Mouse (Mus musculus) stomach, embryonic 14.5 days (tissue): Measurements from ENCODE around the gene C87436. TPM values are rescaled to one million over a fixed set of nuclear protein-coding genes. Genes with fewer than 3 reads are reported as not detected.

Experiments
- ATAC-seq: fragments of 200-750 bp; cut with Nextera tagmentation; 2 replicates; pipeline ENCODE4 v1.8.0; 2017; ENCODE audit warnings: low read depth, moderate TSS enrichment; ENCODE audit not compliant: insufficient number of reproducible peaks, insufficient read depth, low FRiP score
- H3K27ac ChIP-seq: fragments of 300-500 bp; sonication (generic); 2 replicates; pipeline ENCODE4 v1.5.1; 2014; ENCODE audit warnings: mild to moderate bottlenecking, low read length, moderate library complexity, mixed read lengths
- H3K27me3 ChIP-seq: fragments of 300-500 bp; sonication (generic); 2 replicates; pipeline ENCODE4 v1.6.1; 2014; ENCODE audit warnings: low read length, control low read depth, mixed read lengths; ENCODE audit not compliant: control insufficient read depth, insufficient read depth
- H3K36me3 ChIP-seq: fragments of 300-500 bp; sonication (generic); 2 replicates; pipeline ENCODE4 v1.6.1; 2014; ENCODE audit warnings: mild to moderate bottlenecking, control low read depth, low read length, moderate library complexity, mixed read lengths; ENCODE audit not compliant: control insufficient read depth, insufficient read depth
- H3K4me1 ChIP-seq: fragments of 300-500 bp; sonication (generic); 2 replicates; pipeline ENCODE4 v1.6.1; 2014; ENCODE audit warnings: low read length, control low read depth, mixed read lengths; ENCODE audit not compliant: control insufficient read depth, insufficient read depth
- H3K4me2 ChIP-seq: fragments of 300-500 bp; sonication (generic); replicated peaks from 2 replicates; pipeline ENCODE4 v1.6.1; 2014; ENCODE audit warnings: low read depth, low read length, control low read depth
- H3K4me3 ChIP-seq: fragments of 300-500 bp; sonication (generic); 2 replicates; pipeline ENCODE4 v1.5.1; 2014; ENCODE audit warnings: low read depth, low read length, control low read depth
- H3K9ac ChIP-seq: fragments of 300-500 bp; sonication (generic); replicated peaks from 2 replicates; pipeline ENCODE4 v1.6.1; 2014; ENCODE audit warnings: low read depth, mild to moderate bottlenecking, control low read depth, low read length, moderate library complexity, mixed read lengths
- H3K9me3 ChIP-seq: fragments of 300-500 bp; sonication (generic); 2 replicates; pipeline ENCODE4 v1.6.1; 2016; ENCODE audit warnings: low read depth, low read length, control low read depth; ENCODE audit not compliant: control insufficient read depth
- WGBS: fragments of 180-500 bp; shearing (Covaris S2); extraction: QIAGEN DNeasy Blood & Tissue Kit; methylation state at CpG from one replicate; pipeline ENCODE4 v1.1.7; 2014; 5-methylcytosine and 5-hydroxymethylcytosine counted together
- polyA plus RNA-seq: library from polyadenylated mRNA; unstranded; fragments of >200 nt; fragmentation: Nextera tagmentation; extraction: Ambion mirVana; gene quantifications from 2 replicates; pipeline ENCODE4 v1.2.1, GENCODE M21; 2014

C87436 gene
- polyA plus RNA-seq, 1 experiment from 2014 or later, result 26.8 TPM

DNA sequence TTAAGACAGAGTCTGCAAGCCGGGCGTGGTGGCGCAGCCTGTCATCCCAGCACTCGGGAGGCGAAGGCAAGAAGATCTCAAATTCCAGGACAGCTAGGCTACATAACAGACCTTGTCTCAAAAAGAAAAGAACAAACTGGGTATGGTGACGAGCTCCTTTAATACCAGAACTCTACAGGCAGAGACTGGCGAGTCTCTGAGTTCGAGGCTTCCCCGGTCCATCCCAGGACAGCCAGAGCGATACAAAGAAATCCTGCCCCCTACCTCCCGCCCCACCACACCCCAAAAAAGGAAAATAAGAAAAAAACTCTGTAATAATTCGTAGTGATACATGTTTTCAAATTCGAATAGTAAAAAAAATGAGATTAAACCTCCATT is 934 bp downstream of the C87436 start:
- Histone ChIP-seq H3K36me3 (peaks cover 23% of the 10 kb centered on the region), H3K4me1 (peaks cover 6% of the 10 kb centered on the region; the same call in 1 of the 2 replicates), H3K27ac (peak overlapping the region; percentile 96), H3K4me2 (peak overlapping the region; percentile 61), H3K4me3 (peak overlapping the region; percentile 66), H3K9me3 (no peaks in the 10 kb centered on the region), H3K27me3 (no peaks in the 10 kb centered on the region), H3K9ac (peak overlapping the region; percentile 49)
- ATAC-seq, result no peak
- WGBS, result 5% methylated on average over 13 of the region's 13 CpGs

DNA sequence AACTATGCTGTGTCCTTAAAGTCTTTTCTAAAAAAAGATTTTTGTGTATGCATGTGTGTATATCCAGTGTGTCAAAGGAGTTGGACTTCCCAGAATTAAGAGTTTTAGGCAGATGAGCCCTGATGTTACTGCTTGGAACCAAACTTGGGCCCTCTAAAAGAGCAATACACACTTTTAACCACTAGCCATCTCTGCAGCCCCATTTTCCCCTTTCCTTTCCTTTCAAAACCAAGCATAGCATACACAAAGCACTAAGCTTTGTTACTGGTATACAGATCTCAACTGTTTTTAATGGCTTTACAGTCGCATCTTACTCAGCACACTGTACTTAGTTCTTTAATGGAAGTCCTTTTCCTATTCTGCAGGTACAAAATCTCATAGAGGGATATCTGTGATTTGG is 1.4 kb downstream of the C87436 start:
- Histone ChIP-seq H3K27me3 (no peaks in the 10 kb centered on the region), H3K9me3 (no peaks in the 10 kb centered on the region), H3K4me2 (peak overlapping the region; percentile 61), H3K4me3 (peak overlapping the region; percentile 66), H3K27ac (no peak overlapping the region), H3K36me3 (peaks cover 25% of the 10 kb centered on the region), H3K9ac (peak overlapping the region; percentile 49; the same call in 1 of the 2 replicates), H3K4me1 (peaks cover 6% of the 10 kb centered on the region; the same call in 1 of the 2 replicates)
- ATAC-seq, result no peak
- 94% methylated on average over 1 of the region's 1 CpGs for WGBS

DNA sequence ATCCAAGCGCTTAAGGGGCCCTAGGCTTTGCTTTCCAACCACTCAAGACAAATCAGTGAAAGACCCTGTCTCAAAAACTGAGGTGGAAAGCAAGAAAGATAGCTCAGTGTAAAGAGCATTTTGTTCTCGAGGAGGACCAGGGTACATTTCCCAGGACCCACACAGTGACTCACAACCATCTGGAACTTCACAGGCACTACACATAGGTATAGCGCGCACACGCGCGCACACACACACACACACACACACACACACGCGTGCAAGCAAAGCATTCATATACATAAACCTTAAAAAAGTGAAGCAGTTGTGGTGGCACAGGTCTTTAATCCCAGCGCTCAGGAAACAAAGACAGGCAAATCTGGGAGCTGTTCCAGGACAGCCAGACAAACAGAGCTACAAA is 3.4 kb downstream of the C87436 start:
- Histone ChIP-seq H3K4me1 (peaks cover 6% of the 10 kb centered on the region; the same call in 1 of the 2 replicates), H3K27me3 (no peaks in the 10 kb centered on the region), H3K9ac (no peak overlapping the region), H3K9me3 (no peaks in the 10 kb centered on the region), H3K36me3 (peaks cover 20% of the 10 kb centered on the region), H3K4me2 (no peak overlapping the region), H3K4me3 (no peak overlapping the region), H3K27ac (no peak overlapping the region)
- ATAC-seq, result no peak
- 96% methylated on average over 10 of the region's 10 CpGs for WGBS

DNA sequence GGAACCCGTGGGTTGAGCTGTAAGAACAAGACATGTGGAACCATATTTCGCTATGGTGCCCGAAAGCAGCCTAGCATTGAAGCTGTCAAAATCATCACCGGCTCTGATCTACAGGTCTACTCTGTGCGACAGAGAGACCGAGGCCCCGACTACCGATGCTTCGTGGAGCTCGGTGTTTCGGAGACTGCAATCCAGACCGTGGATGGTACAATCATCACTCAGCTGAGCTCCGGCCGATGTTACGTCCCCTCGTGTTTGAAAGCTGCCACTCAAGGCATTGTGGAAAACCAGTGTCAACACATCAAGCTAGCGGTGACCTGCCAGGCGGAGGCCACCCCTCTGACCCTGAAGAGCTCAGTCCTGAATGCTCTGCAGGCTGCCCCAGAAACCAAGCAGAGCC is 7.4 kb downstream of the C87436 start:
- no peak overlapping the region for H3K4me3 ChIP-seq
- H3K9me3 ChIP-seq, result no peaks in the 10 kb centered on the region
- H3K9ac ChIP-seq, result no peak overlapping the region
- no peak overlapping the region for H3K27ac ChIP-seq
- ATAC-seq, result no peak
- H3K4me1 ChIP-seq, result no peaks in the 10 kb centered on the region
- no peak overlapping the region for H3K4me2 ChIP-seq
- H3K36me3 ChIP-seq, result peaks cover 35% of the 10 kb centered on the region
- no peaks in the 10 kb centered on the region for H3K27me3 ChIP-seq
- 90% methylated on average over 18 of the region's 18 CpGs for WGBS

DNA sequence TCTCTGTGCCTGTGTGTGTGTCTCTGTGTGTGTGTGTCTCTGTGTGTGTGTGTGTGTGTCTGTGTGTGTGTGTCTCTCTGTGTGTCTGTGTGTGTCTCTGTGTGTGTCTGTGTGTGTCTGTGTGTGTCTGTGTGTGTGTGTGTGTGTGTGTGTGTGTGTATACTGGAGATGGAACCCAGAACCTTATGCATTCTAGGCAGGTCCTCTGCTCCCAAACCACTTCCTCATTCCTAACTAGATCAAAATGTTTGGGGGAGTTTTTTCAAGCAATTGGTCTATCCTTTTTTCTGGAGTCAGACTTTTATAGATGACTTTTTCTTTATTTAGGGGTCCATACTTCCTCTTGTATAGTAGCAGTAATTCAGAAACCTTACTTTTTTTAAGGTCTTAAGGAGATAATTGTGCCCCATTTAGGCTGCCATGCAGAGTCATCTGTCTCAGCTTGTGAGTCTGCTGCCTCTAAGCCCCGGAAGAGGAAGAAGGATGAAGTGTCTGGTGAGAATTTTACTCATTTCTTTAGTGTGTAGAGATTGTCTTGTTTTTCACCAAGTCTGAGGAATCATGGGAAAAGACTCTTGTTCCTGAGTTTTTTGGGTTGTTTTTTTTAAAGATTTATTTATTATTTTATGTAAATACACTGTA is 8.9 kb downstream of the C87436 start:
- WGBS, result 71% methylated on average over 1 of the region's 1 CpGs
- H3K9me3 ChIP-seq, result no peaks in the 10 kb centered on the region
- H3K27me3 ChIP-seq, result no peaks in the 10 kb centered on the region
- ATAC-seq, result no peak
- no peak overlapping the region for H3K9ac ChIP-seq
- no peaks in the 10 kb centered on the region for H3K4me1 ChIP-seq
- H3K4me2 ChIP-seq, result no peak overlapping the region
- H3K27ac ChIP-seq, result no peak overlapping the region
- no peak overlapping the region for H3K4me3 ChIP-seq
- peaks cover 39% of the 10 kb centered on the region for H3K36me3 ChIP-seq

DNA sequence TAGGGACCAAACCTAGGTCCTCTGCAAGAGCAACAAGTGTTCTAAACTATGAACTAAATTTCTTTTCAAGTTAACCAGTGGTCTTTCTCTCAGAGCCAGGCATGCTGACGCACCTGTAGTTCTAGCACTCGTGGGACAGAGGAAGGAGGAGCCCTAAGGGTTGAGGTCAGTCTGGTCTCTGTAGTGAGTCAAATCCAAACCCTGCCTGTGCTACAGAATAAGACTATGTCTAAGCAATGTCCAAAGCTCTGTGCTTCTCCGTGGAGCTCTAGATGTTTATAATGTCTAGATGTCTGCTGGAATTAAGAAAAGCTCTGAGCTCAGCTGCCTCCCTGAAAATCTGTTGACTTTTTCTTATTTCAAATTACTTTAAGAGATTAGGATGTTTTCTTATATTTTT is 18.6 kb downstream of the C87436 start:
- WGBS, result 88% methylated on average over 3 of the region's 3 CpGs

DNA sequence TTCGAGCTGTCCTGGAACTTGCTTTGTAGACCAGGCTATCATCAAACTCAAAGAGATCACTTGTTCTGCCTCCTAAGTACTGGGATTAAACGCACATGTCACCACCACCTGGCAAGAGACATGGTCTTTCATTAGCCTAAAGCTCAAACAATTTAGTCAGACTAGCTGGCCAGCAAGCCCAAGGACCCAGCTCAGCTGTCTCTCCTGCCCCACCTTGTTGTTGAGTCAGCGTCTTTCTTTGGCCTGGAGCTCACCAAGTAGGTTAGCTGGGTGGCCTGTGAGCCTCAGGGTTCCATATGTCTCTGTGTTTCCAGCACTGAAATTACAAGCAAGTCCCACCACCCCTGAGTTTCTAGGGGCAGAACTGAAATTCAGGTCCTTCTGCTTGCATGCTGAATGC is 24.9 kb downstream of the C87436 start:
- Histone ChIP-seq H3K4me2 (no peak overlapping the region), H3K4me3 (no peak overlapping the region), H3K9me3 (no peaks in the 10 kb centered on the region), H3K9ac (no peak overlapping the region), H3K27ac (no peak overlapping the region), H3K4me1 (no peaks in the 10 kb centered on the region), H3K36me3 (peaks cover 24% of the 10 kb centered on the region), H3K27me3 (no peaks in the 10 kb centered on the region)
- 88% methylated on average over 3 of the region's 3 CpGs for WGBS
- no peak for ATAC-seq

More for the DNA sequence above, 18.6 kb downstream of the C87436 start:
- H3K9me3 ChIP-seq, result no peaks in the 10 kb centered on the region
- no peak overlapping the region for H3K27ac ChIP-seq
- ATAC-seq, result no peak
- no peak overlapping the region for H3K4me2 ChIP-seq
- no peaks in the 10 kb centered on the region for H3K4me1 ChIP-seq
- H3K27me3 ChIP-seq, result no peaks in the 10 kb centered on the region
- H3K4me3 ChIP-seq, result no peak overlapping the region
- H3K9ac ChIP-seq, result no peak overlapping the region
- H3K36me3 ChIP-seq, result peaks cover 43% of the 10 kb centered on the region

DNA sequence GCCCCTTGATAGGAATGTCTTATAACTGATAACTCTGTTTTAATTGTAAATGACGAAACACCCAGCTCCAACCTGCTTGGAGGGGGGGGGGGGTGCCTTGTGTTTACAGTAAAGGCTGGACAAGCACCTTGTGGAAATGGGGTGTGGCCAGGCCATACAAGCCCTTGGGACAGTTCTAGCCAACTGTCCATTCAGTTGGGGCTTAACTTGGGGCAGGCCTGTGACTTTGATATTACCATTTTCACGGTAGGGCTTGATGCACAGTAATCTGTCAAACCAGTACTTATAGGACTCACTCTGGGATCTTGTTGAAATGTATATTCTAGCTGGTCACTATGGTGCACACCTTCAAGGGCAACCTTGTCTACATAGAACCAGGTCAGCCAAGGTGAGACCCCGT is 33.1 kb downstream of the C87436 start:
- ATAC-seq, result no peak
- Histone ChIP-seq H3K9ac (no peak overlapping the region), H3K4me1 (peaks cover 12% of the 10 kb centered on the region; the same call in 1 of the 2 replicates), H3K27me3 (no peaks in the 10 kb centered on the region), H3K9me3 (no peaks in the 10 kb centered on the region), H3K4me2 (peak overlapping the region; percentile 73; the same call in 1 of the 2 replicates), H3K36me3 (peaks cover 5% of the 10 kb centered on the region; the same call in 1 of the 2 replicates), H3K4me3 (peak overlapping the region; percentile 31; the same call in 1 of the 2 replicates), H3K27ac (peak overlapping the region; percentile 87)
- WGBS, result 88% methylated on average over 3 of the region's 3 CpGs

DNA sequence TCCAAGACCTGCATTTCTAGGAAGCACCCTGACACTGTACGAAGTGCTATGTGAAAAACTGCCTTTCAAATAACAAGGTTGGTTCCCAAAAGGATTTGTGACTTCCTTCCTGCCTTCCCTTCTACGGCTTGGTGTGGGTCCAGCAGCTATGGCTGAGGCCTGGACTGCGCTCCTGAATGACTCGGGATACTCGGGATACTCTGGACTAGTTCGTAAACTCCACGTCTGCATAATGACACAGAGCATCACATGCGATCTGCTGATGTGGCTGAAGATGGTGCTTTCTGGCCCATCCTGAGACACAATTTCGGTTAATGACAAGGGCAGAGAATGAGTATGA is 33.6 kb downstream of the C87436 start:
- Histone ChIP-seq H3K4me2 (peak overlapping the region; percentile 73), H3K4me1 (peaks cover 12% of the 10 kb centered on the region; the same call in 1 of the 2 replicates), H3K27ac (peak overlapping the region; percentile 87), H3K4me3 (peak overlapping the region; percentile 31), H3K27me3 (no peaks in the 10 kb centered on the region), H3K36me3 (peaks cover 5% of the 10 kb centered on the region; the same call in 1 of the 2 replicates), H3K9ac (peak overlapping the region; percentile 48; the same call in 1 of the 2 replicates), H3K9me3 (no peaks in the 10 kb centered on the region)
- 17% methylated on average over 9 of the region's 9 CpGs for WGBS
- ATAC-seq, result peak; percentile 17; the same call in 1 of the 2 replicates
